Mouse (Mus musculus) adrenal gland (tissue): ENCODE measurements around the gene Cenpi.

Experiments
- intact Hi-C: fragments of 180-260 bp; cut with DNase I; formaldehyde crosslinking; loops from one replicate; pipeline ENCODE4 v1.15.1; 2025

The Cenpi gene

DNA sequence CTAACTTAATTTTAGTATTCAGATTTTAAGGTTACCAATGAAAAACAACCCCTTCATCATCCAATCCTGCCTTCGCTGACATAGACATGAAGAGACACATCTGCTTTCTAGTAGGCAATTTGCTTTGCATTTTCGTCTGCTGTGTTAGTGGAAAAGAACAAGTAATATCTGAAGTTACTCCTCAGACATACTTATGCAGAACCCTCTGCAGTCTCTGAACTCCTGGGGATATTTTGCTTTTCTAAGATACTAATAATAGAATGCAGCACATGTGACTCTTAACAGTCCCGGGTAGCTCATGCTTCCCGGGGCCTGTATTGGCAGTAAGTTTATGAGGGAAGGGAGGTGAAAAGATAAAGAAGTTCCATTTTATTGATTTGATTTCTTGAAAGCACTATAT lies 54.3 kb downstream of the Cenpi start:
- intact Hi-C loops: no loop called here

- intact Hi-C loops: no loop called here
These were observed 57.5 kb downstream of the Cenpi start for GRCm38 (mm10) chrX:134365421-134365820.

- intact Hi-C loops: no loop called here
These were observed 58.7 kb downstream of the Cenpi start for GRCm38 (mm10) chrX:134366547-134366946.

- intact Hi-C loops: no loop called here
These were observed 63.4 kb downstream of the Cenpi start for GRCm38 (mm10) chrX:134371279-134371678.

DNA sequence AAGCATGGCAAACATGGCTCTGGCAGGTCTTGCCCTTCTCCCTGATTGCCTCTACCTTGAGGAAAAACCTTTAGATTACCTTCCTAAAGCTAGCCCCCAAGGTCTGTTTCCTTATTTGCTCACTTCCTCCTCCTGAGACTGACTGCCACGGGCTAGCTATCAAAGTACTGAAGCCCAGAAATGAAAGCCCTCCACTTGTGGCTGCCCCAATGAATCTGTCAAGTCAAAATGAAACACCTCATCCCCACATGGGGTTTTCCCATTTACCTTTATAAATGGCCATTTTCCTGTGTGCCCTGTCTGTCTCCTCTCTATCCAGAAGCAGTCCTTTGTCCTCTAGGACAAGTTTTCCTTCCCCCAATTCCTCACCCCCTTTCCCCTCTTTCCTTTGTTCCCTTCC lies 66.3 kb downstream of the Cenpi start:
- intact Hi-C loops: no loop called here

GRCm38 (mm10) chrX:134384896-134385295 lies 77.0 kb downstream of the Cenpi start:
- intact Hi-C loops: no loop called here

GRCm38 (mm10) chrX:134398972-134399371 lies 91.1 kb downstream of the Cenpi start:
- intact Hi-C loops: no loop called here

GRCm38 (mm10) chrX:134403863-134404583 lies 96.1 kb downstream of the Cenpi start, which contains the start of gene Drp2:
Drp2 (plus strand) TSS chrX:134404551.
- intact Hi-C loops: no loop called here

DNA sequence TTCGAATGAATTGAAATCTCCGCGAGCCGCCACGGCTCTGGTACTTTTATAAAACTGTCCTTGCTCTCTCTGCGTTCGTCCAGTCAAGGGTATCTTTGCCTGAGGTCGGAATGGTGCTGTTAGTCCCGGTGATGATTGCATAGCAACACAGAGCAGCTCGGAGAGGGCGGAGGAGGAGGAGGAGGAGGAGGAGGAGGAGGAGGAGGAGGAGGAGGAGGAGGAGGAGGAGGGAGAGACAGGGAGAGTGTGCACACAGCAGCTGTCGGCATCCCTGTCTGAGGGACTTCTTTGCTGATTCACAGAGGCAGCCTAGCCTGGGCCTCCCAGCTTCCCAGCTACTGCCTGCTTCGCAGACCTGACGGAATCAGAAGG lies 96.7 kb downstream of the Cenpi start:
- intact Hi-C loops: no loop called here

GRCm38 (mm10) chrX:134409354-134409900 lies 101.5 kb downstream of the Cenpi start:
- intact Hi-C loops: no loop called here

GRCm38 (mm10) chrX:134412096-134412495 lies 104.2 kb downstream of the Cenpi start:
- intact Hi-C loops: no loop called here
